22 mouse cellular contexts compared by ENCODE assay signal in genomic region chr5:130022366-130022765, GRCm38 (mm10). TPM values are rescaled to one million over a fixed set of nuclear protein-coding genes. Genes with fewer than 3 reads are reported as not detected.
A peak's percentile ranks its signal among the peaks of the same experiment; 100 is the strongest.
DNase-seq lines count a peak whose midpoint lies in the region; ATAC-seq and TF ChIP-seq lines count a peak whose summit lies in the region.
"Had no signal": no experiment of that assay in that cellular context is flagged by ENCODE, and none has a peak within 500 bp of the region (broad histone marks: within the 10 kb centered on the region; RNA-seq: fewer than 3 reads in every experiment).

No protein-coding gene starts in this region.

- H3K27ac ChIP-seq in kidney, adult 2 months (ENCODE audit: insufficient read depth, low read depth, low read length), result peak overlapping the region; percentile 59
- H3K27ac ChIP-seq in kidney, embryonic 16.5 days (ENCODE audit: low read length), result no peak overlapping the region
- H3K27ac ChIP-seq in kidney, postnatal 0 days, result no peak overlapping the region
- H3K27ac ChIP-seq in limb, embryonic 13.5 days, result no peak overlapping the region
- peak overlapping the region; percentile 98 for H3K27ac ChIP-seq in liver, postnatal 0 days (ENCODE audit: low read depth)
- H3K27ac ChIP-seq in heart, embryonic 12.5 days (ENCODE audit: poor library complexity, severe bottlenecking), result no peak overlapping the region
- H3K27ac ChIP-seq: embryonic facial prominence, embryonic 15.5 days; hindbrain, embryonic 14.5 days; macrophage; neural tube, embryonic 12.5 days; stomach, postnatal 0 days had no signal

- WGBS in kidney, adult 2 months, result 52% methylated on average over 7 of the region's 7 CpGs
- 51% methylated on average over 7 of the region's 7 CpGs for WGBS in kidney, embryonic 16.5 days
- WGBS in kidney, postnatal 0 days, result 36% methylated on average over 7 of the region's 7 CpGs
- WGBS in limb, embryonic 13.5 days, result 40% methylated on average over 7 of the region's 7 CpGs
- WGBS in liver, postnatal 0 days (ENCODE audit: insufficient replicate concordance), result 65% methylated on average over 7 of the region's 7 CpGs
- 82% methylated on average over 7 of the region's 7 CpGs for WGBS in heart, embryonic 12.5 days

- TF ChIP-seq CTCF in kidney, adult 2 months (conservative IDR thresholded peaks at IDR 0.05; ENCODE audit: insufficient read depth, insufficient read length, low read depth, low read length), result no peak
- no peak for TF ChIP-seq CTCF in kidney, postnatal 0 days (IDR thresholded peaks at IDR 0.05; ENCODE audit: low read depth)
- no peak for TF ChIP-seq CTCF in liver, postnatal 0 days (IDR thresholded peaks at IDR 0.05; ENCODE audit: low read depth)

- H3K36me3 ChIP-seq in kidney, adult 2 months (ENCODE audit: control insufficient read depth, insufficient read depth, low read length), result no peaks in the 10 kb centered on the region; the same call in 1 of the 2 replicates
- H3K36me3 ChIP-seq in kidney, embryonic 16.5 days (ENCODE audit: insufficient read depth, low read length), result no peaks in the 10 kb centered on the region; the same call in 1 of the 2 replicates
- 0 out of 2 replicates have a peak, but pooled peaks cover 7% of the 10 kb centered on the region for H3K36me3 ChIP-seq in kidney, postnatal 0 days (ENCODE audit: insufficient read depth, low read length)
- peaks cover 12% of the 10 kb centered on the region for H3K36me3 ChIP-seq in limb, embryonic 13.5 days
- H3K36me3 ChIP-seq in liver, postnatal 0 days (replicated peaks; ENCODE audit: insufficient read depth, low read length), result peaks cover 22% of the 10 kb centered on the region
- H3K36me3 ChIP-seq in heart, embryonic 12.5 days, result no peaks in the 10 kb centered on the region
- H3K36me3 ChIP-seq: neural tube, embryonic 12.5 days had no signal

- H3K4me2 ChIP-seq in kidney, embryonic 16.5 days (replicated peaks; ENCODE audit: low read depth, low read length), result no peak overlapping the region
- no peak overlapping the region for H3K4me2 ChIP-seq in kidney, postnatal 0 days (ENCODE audit: low read length)
- no peak overlapping the region for H3K4me2 ChIP-seq in limb, embryonic 13.5 days (replicated peaks)
- peak overlapping the region; percentile 98 for H3K4me2 ChIP-seq in liver, postnatal 0 days (ENCODE audit: low read depth, low read length)
- H3K4me2 ChIP-seq in heart, embryonic 12.5 days, result no peak overlapping the region
- H3K4me2 ChIP-seq: embryonic facial prominence, embryonic 15.5 days; heart, embryonic 11.5 days; hindbrain, embryonic 14.5 days; midbrain, embryonic 11.5 days; neural tube, embryonic 12.5 days had no signal

- no peak for TF ChIP-seq POLR2A in kidney, adult 2 months (IDR thresholded peaks at IDR 0.05; ENCODE audit: low read depth, low read length)

- DNase-seq in kidney, adult 2 months, result peak; percentile 83
- DNase-seq in kidney, postnatal 0 days (ENCODE audit: low spot score), result no peak
- DNase-seq in liver, postnatal 0 days, result peak; percentile 45
- no peak for DNase-seq in urinary bladder, postnatal 36 days (ENCODE audit: low spot score in 2 of 2)
- DNase-seq: adrenal gland, postnatal 25 days; B cell, adult 2 months; cerebellum, adult 11 months; cerebellum, postnatal 14 days; forebrain, postnatal 0 days; heart, postnatal 14 days; layer of hippocampus, adult 9-11 months; thymus, postnatal 14 days had no signal

- H3K27me3 ChIP-seq in kidney, adult 2 months (replicated peaks; ENCODE audit: control insufficient read depth, insufficient read depth, low read length), result no peaks in the 10 kb centered on the region
- H3K27me3 ChIP-seq in kidney, embryonic 16.5 days (ENCODE audit: insufficient read depth, low read length), result no peaks in the 10 kb centered on the region
- H3K27me3 ChIP-seq in kidney, postnatal 0 days (ENCODE audit: insufficient read depth, low read length), result no peaks in the 10 kb centered on the region
- H3K27me3 ChIP-seq in limb, embryonic 13.5 days, result no peaks in the 10 kb centered on the region
- no peaks in the 10 kb centered on the region for H3K27me3 ChIP-seq in liver, postnatal 0 days (ENCODE audit: insufficient read depth, low read length)
- H3K27me3 ChIP-seq in heart, embryonic 12.5 days (replicated peaks), result peaks cover 6% of the 10 kb centered on the region; the same call in 1 of the 2 replicates

- H3K4me3 ChIP-seq in kidney, adult 2 months (ENCODE audit: insufficient read depth, low read depth, low read length), result peak overlapping the region; percentile 21; the same call in 1 of the 2 replicates
- H3K4me3 ChIP-seq in kidney, embryonic 16.5 days (ENCODE audit: low read length), result no peak overlapping the region
- H3K4me3 ChIP-seq in kidney, postnatal 0 days (replicated peaks; ENCODE audit: low read depth, low read length), result no peak overlapping the region
- no peak overlapping the region for H3K4me3 ChIP-seq in limb, embryonic 13.5 days
- H3K4me3 ChIP-seq in liver, postnatal 0 days (ENCODE audit: low read depth, low read length), result peak overlapping the region; percentile 77
- H3K4me3 ChIP-seq in heart, embryonic 12.5 days, result no peak overlapping the region
- H3K4me3 ChIP-seq: neural tube, embryonic 12.5 days had no signal

- ATAC-seq in kidney, embryonic 16.5 days (ENCODE audit: low FRiP score, low TSS enrichment), result no peak
- no peak for ATAC-seq in kidney, postnatal 0 days (replicated peaks; ENCODE audit: low FRiP score, low read depth)
- ATAC-seq in limb, embryonic 13.5 days (ENCODE audit: low FRiP score, low read depth), result no peak
- ATAC-seq in liver, postnatal 0 days, result peak; percentile 43
- ATAC-seq in heart, embryonic 12.5 days (ENCODE audit: insufficient number of reproducible peaks, low FRiP score), result no peak
- ATAC-seq: forebrain, postnatal 0 days had no signal

- TF ChIP-seq EP300 in liver, postnatal 0 days (IDR thresholded peaks at IDR 0.05; ENCODE audit: low read depth), result no peak

- H3K9ac ChIP-seq in kidney, embryonic 16.5 days (replicated peaks; ENCODE audit: low read length), result no peak overlapping the region
- 0 out of 2 replicates have a peak overlapping the region, but pooled peaks have one; percentile 13 for H3K9ac ChIP-seq in kidney, postnatal 0 days (ENCODE audit: low read depth, low read length)
- 0 out of 2 replicates have a peak overlapping the region, but pooled peaks have one; percentile 43 for H3K9ac ChIP-seq in limb, embryonic 13.5 days
- H3K9ac ChIP-seq in liver, postnatal 0 days (replicated peaks), result peak overlapping the region; percentile 89
- no peak overlapping the region for H3K9ac ChIP-seq in heart, embryonic 12.5 days
- H3K9ac ChIP-seq: embryonic facial prominence, embryonic 15.5 days; forebrain, postnatal 0 days; hindbrain, embryonic 14.5 days; neural tube, embryonic 12.5 days had no signal

- peaks cover 4% of the 10 kb centered on the region; the same call in 1 of the 2 replicates for H3K4me1 ChIP-seq in kidney, adult 2 months (ENCODE audit: control insufficient read depth, insufficient read depth, low read length)
- H3K4me1 ChIP-seq in kidney, embryonic 16.5 days (ENCODE audit: insufficient read depth, low read length), result peaks cover 7% of the 10 kb centered on the region
- H3K4me1 ChIP-seq in kidney, postnatal 0 days (replicated peaks; ENCODE audit: insufficient read depth, low read length), result 0 out of 2 replicates have a peak, but pooled peaks cover 4% of the 10 kb centered on the region
- peaks cover 15% of the 10 kb centered on the region for H3K4me1 ChIP-seq in limb, embryonic 13.5 days
- peaks cover 5% of the 10 kb centered on the region; the same call in 1 of the 2 replicates for H3K4me1 ChIP-seq in liver, postnatal 0 days (ENCODE audit: insufficient read depth)
- H3K4me1 ChIP-seq in heart, embryonic 12.5 days (replicated peaks), result peaks cover 9% of the 10 kb centered on the region

- no peaks in the 10 kb centered on the region for H3K9me3 ChIP-seq in kidney, embryonic 16.5 days (ENCODE audit: low read length)
- no peaks in the 10 kb centered on the region for H3K9me3 ChIP-seq in kidney, postnatal 0 days (replicated peaks; ENCODE audit: low read length)
- no peaks in the 10 kb centered on the region for H3K9me3 ChIP-seq in limb, embryonic 13.5 days
- no peaks in the 10 kb centered on the region for H3K9me3 ChIP-seq in liver, postnatal 0 days (ENCODE audit: low read length)
- H3K9me3 ChIP-seq in heart, embryonic 12.5 days (replicated peaks), result no peaks in the 10 kb centered on the region
- H3K9me3 ChIP-seq: embryonic facial prominence, embryonic 15.5 days; neural tube, embryonic 12.5 days had no signal

RNA-seq across cellular contexts. Expression of gene Asl, which starts 6.7 kb away (rescaled TPM):
- 440 and 469 TPM in 2 replicates for polyA plus RNA-seq in kidney, adult 2 months (2012; rRNA removed)
- polyA plus RNA-seq in kidney, embryonic 16.5 days (2015; fragmentation: Nextera tagmentation; extraction: Ambion mirVana), result 59.2 and 73.9 TPM in 2 replicates
- 86.4 and 94.1 TPM in 2 replicates for polyA plus RNA-seq in kidney, postnatal 0 days (2015; fragmentation: Nextera tagmentation; extraction: Ambion mirVana)
- polyA plus RNA-seq in limb, embryonic 13.5 days (2015; fragmentation: Nextera tagmentation; extraction: Ambion mirVana), result 32.1 and 33.6 TPM in 2 replicates
- polyA plus RNA-seq in liver, postnatal 0 days (2015; fragmentation: Nextera tagmentation; extraction: Ambion mirVana), result 291 and 304 TPM in 2 replicates
- 15.7 and 19.1 TPM in 2 replicates for polyA plus RNA-seq in heart, embryonic 12.5 days (2016; fragmentation: Nextera tagmentation; extraction: Ambion mirVana)

RNA-seq across cellular contexts. Expression of gene Crcp, which starts 6.7 kb away (rescaled TPM):
- polyA plus RNA-seq in kidney, adult 2 months (2012; rRNA removed), result 14.4 and 19.3 TPM in 2 replicates
- polyA plus RNA-seq in kidney, embryonic 16.5 days (2015; fragmentation: Nextera tagmentation; extraction: Ambion mirVana), result 43.7 and 46.2 TPM in 2 replicates
- 36.8 and 42.8 TPM in 2 replicates for polyA plus RNA-seq in kidney, postnatal 0 days (2015; fragmentation: Nextera tagmentation; extraction: Ambion mirVana)
- 45.6 and 47.3 TPM in 2 replicates for polyA plus RNA-seq in limb, embryonic 13.5 days (2015; fragmentation: Nextera tagmentation; extraction: Ambion mirVana)
- polyA plus RNA-seq in liver, postnatal 0 days (2015; fragmentation: Nextera tagmentation; extraction: Ambion mirVana), result 19.3 and 20.8 TPM in 2 replicates
- 21.2 and 22.5 TPM in 2 replicates for polyA plus RNA-seq in heart, embryonic 12.5 days (2016; fragmentation: Nextera tagmentation; extraction: Ambion mirVana)

RNA-seq across cellular contexts. Expression of gene Gusb, which starts 19.5 kb away (rescaled TPM):
- polyA plus RNA-seq in kidney, adult 2 months (2012; rRNA removed), result 26.0 and 26.5 TPM in 2 replicates
- polyA plus RNA-seq in kidney, embryonic 16.5 days (2015; fragmentation: Nextera tagmentation; extraction: Ambion mirVana), result 55.0 and 59.4 TPM in 2 replicates
- 51.2 and 52.7 TPM in 2 replicates for polyA plus RNA-seq in kidney, postnatal 0 days (2015; fragmentation: Nextera tagmentation; extraction: Ambion mirVana)
- 43.4 and 45.3 TPM in 2 replicates for polyA plus RNA-seq in limb, embryonic 13.5 days (2015; fragmentation: Nextera tagmentation; extraction: Ambion mirVana)
- 26.3 and 29.3 TPM in 2 replicates for polyA plus RNA-seq in liver, postnatal 0 days (2015; fragmentation: Nextera tagmentation; extraction: Ambion mirVana)
- polyA plus RNA-seq in heart, embryonic 12.5 days (2016; fragmentation: Nextera tagmentation; extraction: Ambion mirVana), result 46.8 and 48.1 TPM in 2 replicates

RNA-seq across cellular contexts. Expression of gene Tpst1, which starts 50.8 kb away (rescaled TPM):
- polyA plus RNA-seq in kidney, adult 2 months (2012; rRNA removed), result 8.0 and 8.7 TPM in 2 replicates
- polyA plus RNA-seq in kidney, embryonic 16.5 days (2015; fragmentation: Nextera tagmentation; extraction: Ambion mirVana), result 67.7 and 70.1 TPM in 2 replicates
- 63.9 and 66.5 TPM in 2 replicates for polyA plus RNA-seq in kidney, postnatal 0 days (2015; fragmentation: Nextera tagmentation; extraction: Ambion mirVana)
- polyA plus RNA-seq in limb, embryonic 13.5 days (2015; fragmentation: Nextera tagmentation; extraction: Ambion mirVana), result 99.2 and 104 TPM in 2 replicates
- 23.8 and 26.0 TPM in 2 replicates for polyA plus RNA-seq in liver, postnatal 0 days (2015; fragmentation: Nextera tagmentation; extraction: Ambion mirVana)
- polyA plus RNA-seq in heart, embryonic 12.5 days (2016; fragmentation: Nextera tagmentation; extraction: Ambion mirVana), result 25.8 and 29.4 TPM in 2 replicates

Comparison
In these comparisons a context has a peak if more than half of its experiments do, and no peak if none do; other contexts are left out.
1. DNase-seq: peak in kidney, adult 2 months (single experiment) and liver, postnatal 0 days (single experiment); none in kidney, postnatal 0 days (single experiment) and urinary bladder, postnatal 36 days (0 of 2).
2. H3K27ac ChIP-seq: peak in kidney, adult 2 months (single experiment) and liver, postnatal 0 days (single experiment); none in kidney, embryonic 16.5 days (single experiment), kidney, postnatal 0 days (single experiment), limb, embryonic 13.5 days (single experiment) and heart, embryonic 12.5 days (single experiment).
3. H3K4me3 ChIP-seq: peak in kidney, adult 2 months (single experiment) and liver, postnatal 0 days (single experiment); none in kidney, embryonic 16.5 days (single experiment), kidney, postnatal 0 days (single experiment), limb, embryonic 13.5 days (single experiment) and heart, embryonic 12.5 days (single experiment).
4. H3K9ac ChIP-seq: peak in kidney, postnatal 0 days (single experiment), limb, embryonic 13.5 days (single experiment) and liver, postnatal 0 days (single experiment); none in kidney, embryonic 16.5 days (single experiment) and heart, embryonic 12.5 days (single experiment).